Mouse (Mus musculus) stomach, postnatal 0 days (tissue): ENCODE data around the gene Omd.

Source experiments
- CTCF ChIP-seq: IDR thresholded peaks from 2 replicates; pipeline ENCODE4 v1.5.1; 2016; ENCODE audit warnings: antibody characterized with exemption, low read depth, mild to moderate bottlenecking, moderate library complexity
- EP300 ChIP-seq: optimal IDR thresholded peaks from 2 replicates; pipeline ENCODE3; 2016; ENCODE audit warnings: antibody characterized with exemption

- TF ChIP-seq CTCF = no peak
- TF ChIP-seq EP300 = no peak
Observed at GRCm38 (mm10) chr13:49608589-49609322, 26.5 kb downstream of the Omd start.
